Mouse (Mus musculus) liver, embryonic 15.5 days (tissue): Measurements from ENCODE around the gene Slc25a23. TPM values are rescaled to one million over a fixed set of nuclear protein-coding genes. Genes with fewer than 3 reads are reported as not detected.
A peak's percentile ranks its signal among the peaks of the same experiment; 100 is the strongest.

Source experiments
- ATAC-seq: fragments of 200-750 bp; cut with Nextera tagmentation; 2 replicates; pipeline ENCODE4 v1.8.0; 2017; ENCODE audit warnings: moderate number of reproducible peaks, mild to moderate bottlenecking, moderate library complexity; ENCODE audit not compliant: insufficient read depth
- H3K27ac ChIP-seq: fragments of 300-500 bp; sonication (generic); replicated peaks from 2 replicates; pipeline ENCODE4 v1.5.1; 2015; ENCODE audit warnings: mild to moderate bottlenecking, inconsistent platforms
- H3K27me3 ChIP-seq: fragments of 300-500 bp; sonication (generic); 2 replicates; pipeline ENCODE4 v1.6.1; 2015; ENCODE audit warnings: mild to moderate bottlenecking, inconsistent platforms
- H3K36me3 ChIP-seq: fragments of 300-500 bp; sonication (generic); replicated peaks from 2 replicates; pipeline ENCODE4 v1.6.1; 2015; ENCODE audit warnings: moderate library complexity, mild to moderate bottlenecking, inconsistent platforms
- H3K4me1 ChIP-seq: fragments of 300-500 bp; sonication (generic); replicated peaks from 2 replicates; pipeline ENCODE4 v1.6.1; 2015; ENCODE audit warnings: inconsistent platforms
- H3K4me2 ChIP-seq: fragments of 300-500 bp; sonication (generic); 2 replicates; pipeline ENCODE4 v1.6.1; 2015; ENCODE audit warnings: moderate library complexity, mild to moderate bottlenecking, inconsistent platforms
- H3K4me3 ChIP-seq: fragments of 300-500 bp; sonication (generic); replicated peaks from 2 replicates; pipeline ENCODE4 v1.5.1; 2015; ENCODE audit warnings: mild to moderate bottlenecking, inconsistent platforms
- H3K9ac ChIP-seq: fragments of 300-500 bp; sonication (generic); 2 replicates; pipeline ENCODE4 v1.6.1; 2015; ENCODE audit warnings: moderate library complexity, mild to moderate bottlenecking, inconsistent platforms
- H3K9me3 ChIP-seq: fragments of 300-500 bp; sonication (generic); replicated peaks from 2 replicates; pipeline ENCODE4 v1.6.1; 2016; ENCODE audit warnings: inconsistent platforms
- WGBS: fragments of 180-500 bp; shearing (Covaris S2); methylation state at CpG from one replicate; pipeline ENCODE4 v1.1.7; 2015; ENCODE audit warnings: mixed read lengths; ENCODE audit not compliant: insufficient replicate concordance; 5-methylcytosine and 5-hydroxymethylcytosine counted together
- polyA plus RNA-seq: library from polyadenylated mRNA; unstranded; fragments of >200 nt; fragmentation: Nextera tagmentation; extraction: Ambion mirVana; gene quantifications from 2 replicates; pipeline ENCODE4 v1.2.1, GENCODE M21; 2015

Slc25a23 gene
- polyA plus RNA-seq, 1 experiment from 2014 or later, result 4.9 TPM

DNA sequence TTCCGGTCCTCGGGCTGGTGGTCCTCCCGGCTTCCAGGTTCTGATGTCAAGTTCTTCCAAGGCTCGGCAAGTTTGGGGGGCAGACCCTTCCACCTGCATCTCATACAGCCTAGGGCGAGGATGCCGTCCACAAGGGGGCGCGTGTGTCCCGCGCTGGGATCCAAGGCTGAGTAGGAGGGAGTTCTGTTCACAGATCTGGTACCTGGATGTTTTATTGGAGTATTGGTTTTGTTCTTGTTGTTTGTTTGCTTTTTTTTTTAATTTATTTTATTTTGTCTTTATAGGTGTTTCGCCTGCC, 36.9 kb upstream of the Slc25a23 start:
- peaks cover 12% of the 10 kb centered on the region for H3K4me1 ChIP-seq
- peak overlapping the region; percentile 17; the same call in 1 of the 2 replicates for H3K4me3 ChIP-seq
- H3K9me3 ChIP-seq, result no peaks in the 10 kb centered on the region
- H3K4me2 ChIP-seq, result peak overlapping the region; percentile 44
- 0% methylated on average over 11 of the region's 11 CpGs for WGBS
- no peaks in the 10 kb centered on the region for H3K36me3 ChIP-seq
- H3K27me3 ChIP-seq, result peaks cover 4% of the 10 kb centered on the region; the same call in 1 of the 2 replicates
- no peak overlapping the region for H3K27ac ChIP-seq
- H3K9ac ChIP-seq, result no peak overlapping the region
- peak; percentile 67 for ATAC-seq

DNA sequence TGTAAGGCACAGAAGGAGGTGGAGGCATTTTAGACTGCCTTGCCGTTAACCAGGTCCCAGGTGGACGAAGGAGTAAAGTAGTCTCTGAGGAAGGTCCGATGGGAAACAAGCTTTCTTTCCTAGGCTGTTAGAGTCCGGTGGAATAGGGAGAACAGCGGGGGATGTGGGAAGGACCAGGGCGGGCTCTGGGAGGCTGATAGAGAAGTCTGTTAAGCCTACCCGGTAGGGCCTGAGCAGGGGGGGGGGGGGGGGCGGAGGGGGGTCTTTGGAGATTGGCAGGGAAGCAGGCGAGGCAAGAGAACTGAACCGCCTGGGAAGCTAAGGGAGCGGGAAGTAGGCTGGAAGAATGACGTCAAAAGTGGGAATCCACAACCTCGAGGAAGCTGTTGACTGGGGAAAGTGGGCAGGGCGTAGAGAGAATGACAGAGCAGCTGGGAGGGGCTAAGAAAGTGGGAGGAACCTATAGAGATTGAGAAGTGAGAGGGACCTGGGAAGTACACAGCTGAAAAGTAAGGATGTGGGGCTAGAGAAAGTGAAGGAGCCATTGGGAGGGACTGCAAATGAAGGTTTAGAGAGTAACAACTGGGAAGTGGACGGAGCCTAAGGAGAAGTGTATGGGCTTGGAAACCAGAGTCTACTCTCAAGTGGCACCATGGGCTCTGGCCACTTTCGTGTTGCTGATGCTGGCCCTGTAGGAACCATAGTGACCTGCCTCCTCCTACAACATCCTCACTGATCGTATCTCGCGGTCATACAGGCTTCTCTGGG, 36.4 kb upstream of the Slc25a23 start:
- no peak overlapping the region for H3K9ac ChIP-seq
- ATAC-seq, result peak; percentile 51
- H3K27me3 ChIP-seq, result peaks cover 4% of the 10 kb centered on the region; the same call in 1 of the 2 replicates
- H3K4me1 ChIP-seq, result peaks cover 12% of the 10 kb centered on the region
- no peak overlapping the region for H3K27ac ChIP-seq
- H3K4me2 ChIP-seq, result peak overlapping the region; percentile 44
- no peaks in the 10 kb centered on the region for H3K9me3 ChIP-seq
- H3K36me3 ChIP-seq, result no peaks in the 10 kb centered on the region
- 6% methylated on average over 18 of the region's 19 CpGs for WGBS
- H3K4me3 ChIP-seq, result peak overlapping the region; percentile 17; the same call in 1 of the 2 replicates

DNA sequence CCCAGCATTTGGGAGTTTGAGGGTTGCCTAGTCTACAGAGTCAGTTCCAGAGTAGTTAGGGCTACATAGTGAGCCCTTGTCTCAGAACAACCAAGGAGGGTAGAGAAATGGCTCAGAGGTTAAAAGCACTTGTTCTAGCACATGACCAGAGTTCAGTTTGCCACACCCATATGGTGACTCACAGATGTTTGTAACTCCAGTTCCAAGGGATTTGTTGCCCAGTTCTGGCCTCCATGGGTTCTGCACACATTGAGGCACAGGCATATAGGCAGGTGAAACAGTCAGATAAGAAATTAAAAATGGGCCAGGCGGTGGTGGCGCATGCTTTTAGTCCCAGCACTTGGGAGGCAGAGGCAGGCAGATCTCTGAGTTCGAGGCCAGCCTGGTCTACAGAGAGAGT, 34.6 kb upstream of the Slc25a23 start:
- Histone ChIP-seq H3K27ac (no peak overlapping the region), H3K36me3 (no peaks in the 10 kb centered on the region), H3K4me2 (no peak overlapping the region), H3K4me1 (peaks cover 10% of the 10 kb centered on the region), H3K27me3 (peaks cover 4% of the 10 kb centered on the region; the same call in 1 of the 2 replicates), H3K4me3 (no peak overlapping the region), H3K9ac (no peak overlapping the region), H3K9me3 (no peaks in the 10 kb centered on the region)
- 50% methylated on average over 3 of the region's 3 CpGs for WGBS
- ATAC-seq, result no peak

DNA sequence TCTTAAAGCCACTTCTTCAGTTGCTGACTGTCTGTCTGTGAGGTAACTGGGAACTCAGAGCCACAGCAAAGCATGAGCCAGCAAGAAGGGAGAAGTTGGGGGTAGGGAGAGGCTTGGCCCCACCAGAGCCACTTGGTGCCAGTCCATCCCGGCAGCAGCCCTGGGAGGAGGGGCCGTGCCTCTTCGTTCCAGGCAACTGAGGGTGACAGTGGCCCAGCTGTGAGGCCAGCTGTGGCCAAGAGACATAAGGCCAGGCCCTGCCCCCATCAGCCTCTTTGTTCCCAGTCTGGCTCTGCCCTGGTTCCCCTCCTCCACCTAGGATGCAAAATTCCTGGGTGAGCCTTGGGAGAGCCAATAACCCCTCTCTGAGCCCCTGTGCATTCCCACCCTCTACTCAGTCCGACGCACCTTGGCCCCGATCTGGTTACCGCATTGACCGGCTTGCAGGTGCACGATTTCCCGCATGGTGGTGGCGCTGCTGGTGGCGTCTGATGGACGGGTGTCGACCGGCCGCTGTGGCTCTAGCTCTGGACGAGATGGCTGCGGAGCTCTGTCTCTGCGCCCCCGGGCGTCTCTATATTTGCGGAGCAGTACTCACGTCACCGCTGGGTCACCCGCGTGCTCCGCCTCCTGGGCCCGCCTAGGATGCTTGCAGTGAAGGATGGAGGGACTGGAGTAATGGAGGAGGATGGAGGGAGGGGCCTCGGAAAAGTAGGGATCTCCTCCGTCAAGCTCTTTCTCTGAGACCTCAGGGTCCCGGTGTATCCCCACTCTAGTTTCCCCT, 27.6 kb upstream of the Slc25a23 start, which contains the start of gene Tubb4a:
Gene Tubb4a (minus strand): TSS at position 734 of the 784 bp plus-strand sequence.
- H3K36me3 ChIP-seq, result no peaks in the 10 kb centered on the region
- peaks cover 5% of the 10 kb centered on the region; the same call in 1 of the 2 replicates for H3K4me1 ChIP-seq
- H3K4me2 ChIP-seq, result peak within 1 kb of the TSS; percentile 30; the same call in 1 of the 2 replicates
- 0 out of 2 replicates have a peak within 1 kb of the TSS, but pooled peaks have one; percentile 7 for H3K4me3 ChIP-seq
- H3K9me3 ChIP-seq, result no peaks in the 10 kb centered on the region
- no peak within 1 kb of the TSS for H3K27ac ChIP-seq
- 5% methylated on average over 31 of the region's 31 CpGs for WGBS
- peaks cover 30% of the 10 kb centered on the region for H3K27me3 ChIP-seq
- H3K9ac ChIP-seq, result no peak within 1 kb of the TSS
- ATAC-seq, result no peak

DNA sequence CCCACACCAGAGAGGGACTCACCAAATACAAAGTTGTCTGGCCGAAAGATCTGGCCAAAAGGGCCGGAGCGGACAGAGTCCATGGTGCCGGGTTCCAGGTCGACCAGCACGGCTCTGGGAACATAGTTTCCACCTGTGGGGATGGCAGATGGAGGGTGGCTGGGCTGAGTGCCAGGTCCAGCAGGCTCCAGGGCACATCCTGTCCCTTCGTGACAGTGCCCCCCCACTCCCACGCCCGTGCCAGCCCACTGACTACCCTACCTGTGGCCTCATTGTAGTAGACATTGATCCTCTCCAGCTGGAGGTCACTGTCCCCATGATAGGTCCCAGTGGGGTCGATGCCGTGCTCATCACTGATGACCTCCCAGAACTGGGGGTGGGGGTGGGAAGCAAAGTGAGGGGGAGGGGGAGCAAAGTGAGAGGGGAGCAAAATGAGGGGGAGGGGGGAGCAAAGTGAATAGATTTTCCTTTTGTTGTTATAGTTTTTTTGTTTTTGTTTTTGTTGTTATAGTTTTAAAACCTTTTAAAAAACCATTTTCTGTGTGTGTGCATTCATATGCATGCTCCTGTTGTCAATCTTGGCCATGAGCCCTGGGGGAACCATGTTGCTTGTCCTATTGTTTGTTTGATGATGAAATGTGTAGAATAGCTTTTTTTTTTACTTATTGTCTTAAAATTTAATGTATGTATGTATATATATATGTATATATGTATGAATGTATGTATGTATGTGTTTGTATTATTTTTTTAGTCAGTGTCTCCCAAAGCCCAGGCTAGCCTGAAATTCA, 26.5 kb upstream of the Slc25a23 start:
- H3K4me1 ChIP-seq, result peaks cover 5% of the 10 kb centered on the region; the same call in 1 of the 2 replicates
- H3K4me2 ChIP-seq, result no peak overlapping the region
- peaks cover 30% of the 10 kb centered on the region for H3K27me3 ChIP-seq
- H3K4me3 ChIP-seq, result no peak overlapping the region
- no peak overlapping the region for H3K27ac ChIP-seq
- no peak overlapping the region for H3K9ac ChIP-seq
- no peak for ATAC-seq
- H3K9me3 ChIP-seq, result no peaks in the 10 kb centered on the region
- no peaks in the 10 kb centered on the region for H3K36me3 ChIP-seq
- 67% methylated on average over 11 of the region's 11 CpGs for WGBS

DNA sequence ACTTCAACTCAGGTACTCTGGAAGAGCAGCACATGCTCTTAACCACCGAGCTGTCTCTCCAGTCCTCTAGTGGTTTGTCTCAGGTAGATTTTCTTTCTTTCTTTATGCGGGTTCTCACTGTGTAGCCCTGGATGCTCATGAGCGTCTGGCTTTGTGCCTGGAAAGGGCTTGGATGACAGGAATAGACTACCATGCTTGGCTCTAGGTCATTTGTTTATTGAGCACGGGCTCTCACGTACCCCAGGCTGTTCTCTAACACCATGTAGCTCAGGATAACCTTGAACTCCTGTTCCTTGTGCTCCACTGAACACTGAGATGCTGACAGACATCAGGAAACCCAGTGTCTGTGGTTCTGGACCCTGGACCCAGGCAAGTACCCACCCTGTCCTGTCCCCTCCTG, 22.8 kb upstream of the Slc25a23 start:
- Histone ChIP-seq H3K36me3 (no peaks in the 10 kb centered on the region), H3K27me3 (peaks cover 13% of the 10 kb centered on the region), H3K9me3 (no peaks in the 10 kb centered on the region), H3K9ac (no peak overlapping the region), H3K4me2 (no peak overlapping the region), H3K4me3 (no peak overlapping the region), H3K27ac (no peak overlapping the region), H3K4me1 (peaks cover 7% of the 10 kb centered on the region; the same call in 1 of the 2 replicates)
- 61% methylated on average over 5 of the region's 5 CpGs for WGBS
- ATAC-seq, result no peak

DNA sequence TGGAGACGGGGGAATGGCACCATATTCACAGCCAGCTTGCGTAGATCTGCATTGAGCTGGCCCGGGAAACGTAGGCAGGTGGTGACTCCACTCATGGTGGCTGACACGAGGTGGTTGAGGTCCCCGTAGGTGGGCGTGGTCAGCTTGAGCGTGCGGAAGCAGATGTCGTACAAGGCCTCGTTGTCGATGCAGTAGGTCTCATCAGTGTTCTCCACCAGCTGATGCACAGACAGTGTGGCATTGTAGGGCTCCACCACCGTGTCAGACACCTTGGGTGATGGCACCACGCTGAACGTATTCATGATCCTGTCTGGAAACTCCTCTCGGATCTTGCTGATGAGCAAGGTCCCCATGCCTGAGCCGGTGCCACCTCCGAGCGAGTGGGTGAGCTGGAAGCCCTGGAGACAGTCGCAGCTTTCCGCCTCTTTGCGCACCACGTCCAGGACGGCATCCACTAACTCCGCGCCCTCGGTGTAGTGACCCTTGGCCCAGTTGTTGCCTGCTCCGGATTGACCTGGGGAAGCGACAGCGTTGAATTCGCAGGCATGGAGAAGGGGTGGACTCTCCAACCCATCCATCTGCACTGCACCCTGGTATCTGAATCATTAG, 21.7 kb upstream of the Slc25a23 start:
- H3K27me3 ChIP-seq, result peaks cover 4% of the 10 kb centered on the region; the same call in 1 of the 2 replicates
- H3K4me1 ChIP-seq, result peaks cover 2% of the 10 kb centered on the region; the same call in 1 of the 2 replicates
- no peak overlapping the region for H3K4me3 ChIP-seq
- no peak for ATAC-seq
- H3K27ac ChIP-seq, result no peak overlapping the region
- 81% methylated on average over 31 of the region's 31 CpGs for WGBS
- H3K9ac ChIP-seq, result no peak overlapping the region
- no peak overlapping the region for H3K4me2 ChIP-seq
- H3K36me3 ChIP-seq, result no peaks in the 10 kb centered on the region
- H3K9me3 ChIP-seq, result no peaks in the 10 kb centered on the region

DNA sequence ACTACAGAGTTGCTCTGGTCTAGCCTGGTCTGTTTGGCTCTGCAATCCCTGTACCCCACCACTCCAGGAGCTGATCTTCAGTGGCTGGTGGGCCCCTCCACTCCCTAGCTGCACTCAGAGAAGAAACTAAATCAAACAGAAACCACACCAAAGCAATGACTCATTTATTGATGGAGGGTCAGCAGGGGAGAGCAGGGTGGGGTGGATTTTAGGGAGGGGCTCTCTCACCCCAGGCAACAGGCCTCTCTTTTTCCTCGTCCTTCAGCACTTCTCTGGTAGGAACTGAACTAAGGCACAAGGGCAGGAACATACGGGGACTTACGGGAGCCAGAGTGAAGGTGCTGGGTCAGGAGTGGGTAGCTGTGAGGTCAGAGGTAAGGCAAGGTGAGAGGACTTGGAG, 20.3 kb upstream of the Slc25a23 start:
- peaks cover 2% of the 10 kb centered on the region; the same call in 1 of the 2 replicates for H3K4me1 ChIP-seq
- no peak overlapping the region for H3K4me3 ChIP-seq
- H3K4me2 ChIP-seq, result no peak overlapping the region
- no peak overlapping the region for H3K9ac ChIP-seq
- no peak for ATAC-seq
- no peak overlapping the region for H3K27ac ChIP-seq
- no peaks in the 10 kb centered on the region; the same call in 1 of the 2 replicates for H3K27me3 ChIP-seq
- 56% methylated on average over 3 of the region's 3 CpGs for WGBS
- no peaks in the 10 kb centered on the region for H3K36me3 ChIP-seq
- no peaks in the 10 kb centered on the region for H3K9me3 ChIP-seq

DNA sequence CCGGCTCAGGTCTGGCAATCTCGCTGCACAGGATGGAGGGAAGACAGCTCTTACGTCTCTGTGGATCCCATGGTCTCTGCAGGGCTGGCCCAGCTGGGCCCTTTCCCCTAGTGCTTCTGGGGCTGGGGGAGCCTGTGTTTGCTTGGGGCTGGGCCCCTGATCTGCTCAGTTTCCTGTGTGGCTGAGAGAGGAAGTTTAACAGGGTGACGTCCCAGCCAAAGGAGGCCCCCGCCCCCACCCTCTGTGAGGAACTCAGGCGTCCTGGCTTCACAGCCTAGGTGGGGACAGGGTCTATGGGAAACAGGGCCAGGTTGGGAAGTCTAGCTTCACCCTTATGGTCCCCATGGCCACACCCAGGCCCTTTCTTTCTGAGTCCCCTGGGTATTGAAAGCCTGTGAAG, 18.7 kb upstream of the Slc25a23 start, which contains the start of gene Dennd1c:
Gene Dennd1c (minus strand): TSS at position 179 of the 400 bp plus-strand sequence.
- H3K4me2 ChIP-seq, result peak within 1 kb of the TSS; percentile 43
- H3K9me3 ChIP-seq, result no peaks in the 10 kb centered on the region
- peak within 1 kb of the TSS; percentile 21; the same call in 1 of the 2 replicates for H3K4me3 ChIP-seq
- peak; percentile 31 for ATAC-seq
- H3K27me3 ChIP-seq, result peaks cover 5% of the 10 kb centered on the region; the same call in 1 of the 2 replicates
- WGBS, result 10% methylated on average over 6 of the region's 6 CpGs
- no peak within 1 kb of the TSS for H3K27ac ChIP-seq
- H3K36me3 ChIP-seq, result no peaks in the 10 kb centered on the region
- peaks cover 2% of the 10 kb centered on the region; the same call in 1 of the 2 replicates for H3K4me1 ChIP-seq
- H3K9ac ChIP-seq, result no peak within 1 kb of the TSS

DNA sequence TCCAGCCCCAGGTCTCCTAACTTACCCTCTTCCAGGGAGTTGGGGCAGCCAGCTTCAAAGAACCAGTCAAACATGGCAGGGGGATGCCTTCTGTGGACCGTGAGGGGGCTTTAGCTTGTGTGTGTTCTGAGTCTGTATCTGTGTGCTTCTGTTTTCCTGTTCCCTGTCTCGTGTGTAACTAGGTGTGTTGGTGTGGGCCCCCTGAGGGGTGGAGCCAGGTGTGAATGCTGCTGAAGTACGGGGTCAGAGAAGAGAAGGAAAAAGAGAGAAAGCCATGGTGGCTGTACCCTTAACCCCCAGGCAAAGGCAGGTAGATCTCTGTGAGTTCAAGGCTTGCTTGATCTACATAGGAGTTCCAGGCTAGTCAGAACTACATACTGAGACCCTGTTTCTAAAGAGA, 17.3 kb upstream of the Slc25a23 start:
- 42% methylated on average over 3 of the region's 3 CpGs for WGBS
- Histone ChIP-seq H3K36me3 (no peaks in the 10 kb centered on the region), H3K27me3 (0 out of 2 replicates have a peak, but pooled peaks cover 5% of the 10 kb centered on the region), H3K4me2 (no peak overlapping the region), H3K9ac (no peak overlapping the region), H3K4me3 (no peak overlapping the region), H3K4me1 (peaks cover 2% of the 10 kb centered on the region; the same call in 1 of the 2 replicates), H3K27ac (no peak overlapping the region), H3K9me3 (no peaks in the 10 kb centered on the region)
- ATAC-seq, result no peak
